Mouse (Mus musculus) testis, postnatal 14 days (tissue): ENCODE results near the gene Mgat5.

Experiments used
- DNase-seq: peaks from one replicate; pipeline ENCODE4 v3.0.0; 2021; ENCODE audit warnings: low spot score

The Mgat5 gene

DNA sequence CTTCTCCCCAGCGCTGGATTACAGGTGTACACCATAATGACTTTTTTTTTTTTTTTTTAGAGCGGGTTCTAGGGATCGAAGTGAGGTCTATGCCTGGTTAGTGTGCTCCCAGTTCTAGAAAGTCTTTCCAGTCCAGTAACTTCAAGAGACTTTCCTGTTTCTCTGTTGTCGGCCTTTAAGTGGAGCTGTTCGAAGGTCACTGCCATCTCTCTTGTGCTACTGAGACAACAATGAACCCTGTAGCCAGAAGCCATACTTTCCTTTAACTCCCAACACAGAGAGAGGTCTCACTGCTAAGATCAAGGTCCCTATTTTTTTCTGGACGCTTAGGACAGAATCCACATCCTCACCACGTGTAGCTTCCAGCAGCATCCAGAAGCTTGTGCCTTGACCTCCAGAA, 13.4 kb downstream of the Mgat5 start:
- no peak for DNase-seq

DNA sequence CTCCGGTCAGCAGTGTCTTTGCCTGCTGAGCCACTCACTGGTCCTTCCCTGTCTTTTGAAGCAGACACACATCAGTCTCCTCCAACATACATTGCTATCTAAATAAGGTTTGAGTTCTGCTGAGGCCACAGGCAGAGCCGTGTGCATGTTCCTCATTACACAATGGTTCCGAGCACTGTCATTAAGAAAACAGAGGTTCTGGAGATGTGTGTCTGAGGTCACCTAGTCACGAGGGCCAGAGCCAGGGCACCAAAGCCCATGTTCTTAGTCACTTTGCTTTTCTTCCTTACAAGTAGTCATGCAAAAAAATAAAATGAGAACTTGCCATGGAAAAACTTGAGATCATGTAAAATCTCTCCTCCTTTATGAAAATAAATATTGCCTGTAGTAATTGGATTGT, 14.3 kb downstream of the Mgat5 start:
- DNase-seq: no peak

DNA sequence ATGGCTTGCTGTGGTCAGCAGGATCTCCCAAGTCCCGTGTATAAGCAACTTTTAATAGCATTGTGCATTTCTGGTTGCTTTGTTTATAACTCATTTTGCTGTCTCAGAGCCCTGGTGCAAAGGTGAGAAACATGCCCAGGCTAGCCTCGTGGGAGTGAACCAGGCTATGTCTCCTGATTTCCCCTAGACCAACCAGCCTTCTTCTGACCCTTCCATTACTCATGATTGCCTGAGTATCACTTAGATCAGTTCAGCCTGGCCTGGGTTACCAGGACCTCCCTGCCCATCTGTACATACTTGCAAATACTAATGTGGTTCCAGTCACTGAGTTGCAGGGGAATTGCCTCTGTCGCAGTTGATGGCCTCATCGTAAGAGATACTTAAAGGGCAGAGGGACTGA, 14.8 kb downstream of the Mgat5 start:
- no peak for DNase-seq

DNA sequence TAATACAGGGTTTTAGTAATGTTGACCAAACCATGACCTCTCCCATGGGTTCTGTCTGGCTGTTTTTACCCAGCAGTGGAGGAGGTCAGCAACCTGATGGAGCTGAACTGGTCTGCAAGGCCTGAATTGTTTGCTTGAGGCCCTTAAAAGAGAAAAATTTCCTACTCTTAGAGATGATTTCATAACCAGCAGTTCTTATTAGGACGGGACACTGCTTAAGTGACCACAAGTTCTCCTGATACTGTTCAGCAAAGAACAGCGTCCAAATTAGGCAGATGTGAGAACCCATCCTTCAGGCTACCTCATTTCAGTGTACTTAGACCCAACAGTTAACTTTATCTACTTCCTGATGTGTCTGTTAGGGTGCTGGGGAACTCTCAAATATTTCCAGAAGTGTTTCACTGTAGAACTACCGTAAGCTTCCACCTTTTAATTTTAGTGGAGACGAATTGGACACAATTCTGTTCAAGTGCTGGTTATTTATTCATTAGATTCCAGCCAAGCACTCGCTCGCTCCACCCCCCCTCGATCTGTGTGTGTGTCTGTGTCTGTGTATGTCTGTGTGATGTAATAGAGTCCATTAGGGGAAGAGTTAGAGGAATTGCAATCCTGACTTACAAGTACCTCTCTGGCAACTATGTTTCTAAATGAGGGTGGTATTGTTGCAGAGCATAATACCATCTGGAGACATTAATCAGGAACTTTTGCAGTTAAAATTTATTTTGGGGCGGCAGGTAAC, 17.4 kb downstream of the Mgat5 start:
- DNase-seq: no peak

DNA sequence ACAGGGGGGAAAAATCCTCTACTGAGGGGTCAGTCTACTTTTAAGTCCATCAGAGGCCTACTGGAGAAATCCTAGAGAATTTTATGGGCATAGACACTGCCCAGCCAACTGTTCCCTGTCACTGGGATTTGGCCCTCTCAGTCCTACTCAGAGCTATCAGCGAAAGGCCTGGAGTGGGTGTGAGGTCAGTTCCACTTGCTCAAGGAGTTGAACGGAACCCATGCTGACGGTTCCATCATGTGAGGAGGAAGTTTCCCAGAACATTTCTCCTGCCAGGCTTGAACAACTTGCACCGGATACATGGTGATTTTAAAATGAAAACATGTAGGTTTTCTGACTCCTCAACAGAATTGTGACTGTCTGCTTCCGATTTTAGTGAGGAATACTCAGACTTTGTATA, 20.2 kb downstream of the Mgat5 start:
- DNase-seq: no peak

DNA sequence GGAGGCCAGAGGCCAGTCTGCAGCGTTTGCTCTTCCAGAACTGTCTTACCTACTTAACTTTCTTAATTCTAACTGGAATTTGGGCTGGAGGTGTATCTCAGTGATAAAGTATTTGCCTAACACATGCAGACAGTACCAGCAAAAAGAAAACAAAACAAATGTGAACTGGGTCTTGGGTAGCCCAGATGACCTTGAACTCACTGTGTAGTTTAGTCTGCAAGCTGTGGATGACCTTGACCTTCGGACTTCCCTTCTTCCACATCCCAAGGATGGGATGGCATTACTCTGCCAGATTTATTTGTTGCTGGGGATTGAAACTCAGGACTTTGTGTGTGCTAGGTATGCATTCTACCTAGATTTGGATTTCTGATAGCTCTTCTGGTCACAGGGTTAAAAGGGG, 24.2 kb downstream of the Mgat5 start:
- DNase-seq: no peak

DNA sequence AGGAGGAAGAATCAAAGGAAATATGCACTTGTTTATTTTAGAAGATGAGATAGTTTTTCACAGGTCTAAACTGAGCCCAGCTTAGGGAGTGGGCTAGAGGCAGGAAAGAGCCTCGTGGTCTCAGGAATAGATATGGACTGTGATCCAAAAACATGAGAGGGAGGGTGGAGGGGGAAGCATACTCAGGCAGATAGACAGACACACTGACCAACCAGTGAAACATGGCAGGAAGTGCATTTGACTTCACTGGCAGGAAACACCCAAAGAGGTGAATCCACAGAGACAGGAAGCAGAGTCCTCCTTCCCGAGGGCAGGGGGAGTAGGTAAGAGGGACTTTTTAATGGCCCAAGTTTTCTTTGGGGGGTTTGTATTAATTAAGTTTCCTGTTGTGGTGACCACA, 25.7 kb downstream of the Mgat5 start:
- no peak for DNase-seq

DNA sequence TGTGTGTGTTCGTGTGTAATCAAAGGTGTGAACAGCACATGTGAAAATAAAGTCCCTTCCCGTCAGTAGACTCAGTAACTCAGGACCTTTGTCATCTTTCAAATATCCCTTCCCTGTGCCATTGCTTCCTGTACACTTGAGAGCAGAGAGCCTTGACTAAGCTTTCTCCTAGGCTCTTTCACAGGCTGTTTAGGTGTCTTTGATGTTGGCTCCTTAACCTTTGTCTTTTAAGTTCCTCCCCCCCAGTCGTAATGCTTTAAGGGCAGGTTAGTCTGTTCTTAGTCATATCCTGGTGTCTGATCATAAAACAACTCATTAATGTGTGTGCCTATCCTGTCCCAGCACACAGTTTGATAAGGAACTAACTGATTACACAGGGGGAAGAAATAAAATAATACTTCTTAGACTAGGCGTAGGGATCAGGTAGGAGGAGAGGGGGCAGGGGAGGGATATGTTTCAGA, 28.4 kb downstream of the Mgat5 start:
- DNase-seq: no peak

DNA sequence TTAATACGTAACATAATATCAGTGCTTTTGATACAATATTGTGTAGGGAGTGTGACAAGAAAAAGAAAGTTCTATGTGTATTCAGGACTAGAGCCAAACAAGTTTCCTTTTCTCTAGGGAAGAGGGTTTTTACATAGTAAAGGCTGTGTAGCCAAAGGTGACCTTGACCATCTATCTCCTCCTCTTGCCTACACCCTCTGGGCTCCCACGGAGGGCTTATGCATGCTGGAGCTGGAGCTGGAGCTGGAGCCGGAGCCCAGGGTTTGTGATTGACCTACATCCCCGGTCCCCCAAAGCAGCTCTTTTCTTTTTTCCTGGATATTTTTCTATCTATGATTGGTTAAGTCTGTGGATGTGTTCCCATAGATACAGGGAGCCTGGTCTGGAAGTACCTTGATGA, 30.3 kb downstream of the Mgat5 start:
- DNase-seq: peak; percentile 74

DNA sequence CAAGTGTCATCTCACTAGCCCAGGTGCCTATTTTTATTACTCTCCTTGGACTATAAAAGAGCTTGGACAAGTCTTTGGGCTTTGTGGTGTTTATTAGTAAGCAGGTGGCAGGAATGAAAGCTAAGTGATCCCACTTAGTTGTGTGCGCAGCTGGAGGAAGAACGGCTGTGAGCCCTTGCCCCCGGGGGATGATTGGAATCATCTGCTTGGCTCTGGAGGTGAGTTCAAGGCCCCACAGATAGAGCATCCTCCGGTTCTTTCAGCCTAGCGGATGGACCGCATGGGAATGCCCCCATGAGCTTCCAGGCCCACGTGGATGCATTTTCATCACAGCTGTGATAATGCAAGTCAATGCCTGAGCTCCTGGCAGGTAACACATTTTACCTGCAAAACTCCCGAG, 31.6 kb downstream of the Mgat5 start:
- no peak for DNase-seq

DNA sequence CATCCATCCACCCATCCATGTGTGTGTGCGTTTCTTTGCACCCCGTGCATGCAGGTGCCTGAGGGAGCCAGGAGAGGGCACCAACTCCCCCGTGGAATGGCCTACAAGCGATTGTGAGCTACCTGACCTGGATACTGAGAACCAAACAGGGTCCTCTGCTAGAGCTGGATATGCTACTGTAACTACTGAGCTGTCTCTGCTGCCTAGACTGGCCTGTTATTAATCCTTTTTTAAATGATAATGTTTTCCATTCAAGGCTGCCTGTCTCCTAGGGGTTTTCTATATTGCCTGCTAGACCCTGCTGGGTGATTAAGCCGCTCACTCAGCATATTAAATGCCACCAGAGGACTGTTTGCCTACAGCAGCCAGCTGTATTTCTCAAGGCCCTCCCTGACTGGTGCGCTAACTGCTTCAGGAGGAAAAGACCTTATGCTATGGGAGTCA, 34.1 kb downstream of the Mgat5 start:
- no peak for DNase-seq

DNA sequence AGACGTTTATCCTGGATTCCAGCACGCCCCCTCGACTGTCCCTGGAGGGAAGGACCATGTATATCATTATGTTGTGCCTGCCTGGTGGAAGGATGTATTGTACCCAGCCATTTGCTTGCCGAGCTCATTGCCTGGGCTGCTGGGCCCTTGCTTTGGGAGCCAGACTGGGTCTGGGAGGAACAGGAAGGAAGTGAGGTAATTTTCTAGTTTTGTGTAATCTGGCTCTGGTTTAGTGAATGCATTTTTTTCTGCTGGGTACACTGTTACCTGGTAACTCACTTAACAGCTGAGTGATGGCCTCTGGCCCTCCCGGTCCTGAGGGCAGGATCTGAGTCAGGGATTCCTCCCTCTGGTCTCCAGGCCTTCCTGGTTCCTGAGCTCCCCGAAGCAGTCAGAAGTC, 35.1 kb downstream of the Mgat5 start:
- no peak for DNase-seq

DNA sequence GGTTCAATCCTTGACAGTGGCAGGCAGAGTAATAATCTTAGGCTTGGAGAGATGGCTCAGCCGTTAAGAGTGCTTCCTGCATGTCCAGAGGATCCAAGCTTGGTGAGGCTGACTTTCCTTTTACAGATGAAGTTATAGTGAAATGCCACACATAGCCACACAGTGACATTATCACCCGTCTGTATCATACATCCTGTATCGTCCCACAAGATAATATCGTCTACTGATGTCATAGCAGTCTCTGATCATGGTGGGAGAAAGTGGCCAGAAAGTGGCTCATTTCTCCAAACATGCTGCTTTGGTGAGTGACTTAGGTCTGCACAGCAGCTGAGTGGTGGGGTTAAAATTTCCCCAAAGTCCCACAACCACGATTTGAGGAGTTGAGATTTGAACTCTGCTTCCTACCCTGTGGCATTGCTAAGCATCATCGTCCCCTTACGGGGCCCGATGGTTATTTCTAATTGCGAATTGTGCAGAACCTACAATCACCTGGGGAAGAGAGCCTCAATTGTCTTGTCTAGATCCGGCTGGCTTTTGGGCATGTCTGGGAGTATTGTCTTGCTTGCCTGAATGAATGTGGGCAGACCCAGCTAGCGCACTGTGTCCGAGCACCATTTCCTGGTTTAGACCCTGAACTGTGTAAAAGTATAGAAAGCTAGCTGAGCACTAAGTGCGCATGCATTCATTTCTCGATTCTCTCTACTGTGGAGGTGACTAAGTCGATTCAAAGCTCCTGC, 37.5 kb downstream of the Mgat5 start:
- no peak for DNase-seq

DNA sequence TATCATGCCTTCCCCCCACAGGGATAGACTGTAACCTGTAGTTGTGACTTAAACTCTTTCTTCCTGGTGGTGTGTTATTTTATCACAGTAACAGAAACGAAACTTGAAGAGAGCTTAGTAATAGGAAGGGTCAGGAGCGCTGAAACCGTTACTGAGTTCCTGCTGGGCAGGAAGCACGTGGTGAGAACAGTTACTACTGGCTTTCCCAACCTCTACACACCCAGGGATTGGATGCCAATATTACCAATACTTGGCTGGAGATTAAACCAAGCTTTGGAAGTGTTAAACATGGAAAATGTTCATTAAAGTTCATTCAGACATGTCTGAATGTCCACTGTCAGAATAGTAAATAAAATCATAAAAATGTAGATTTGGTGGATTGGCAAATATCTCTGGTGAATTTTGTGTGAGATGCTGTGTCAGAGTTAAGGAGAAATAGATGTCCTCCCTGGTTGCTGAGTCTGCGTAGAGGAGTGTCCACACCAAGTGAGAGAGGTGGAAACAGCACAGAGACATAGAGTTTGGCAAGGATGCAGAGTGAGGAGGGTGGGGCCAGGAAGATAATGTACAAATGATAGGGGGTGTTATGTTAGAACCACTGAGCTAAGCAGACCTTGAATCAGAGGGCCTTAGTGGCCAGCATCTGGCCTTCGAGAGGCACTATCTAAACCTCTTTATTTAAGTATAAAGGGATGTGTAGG, 38.2 kb downstream of the Mgat5 start:
- DNase-seq: no peak

DNA sequence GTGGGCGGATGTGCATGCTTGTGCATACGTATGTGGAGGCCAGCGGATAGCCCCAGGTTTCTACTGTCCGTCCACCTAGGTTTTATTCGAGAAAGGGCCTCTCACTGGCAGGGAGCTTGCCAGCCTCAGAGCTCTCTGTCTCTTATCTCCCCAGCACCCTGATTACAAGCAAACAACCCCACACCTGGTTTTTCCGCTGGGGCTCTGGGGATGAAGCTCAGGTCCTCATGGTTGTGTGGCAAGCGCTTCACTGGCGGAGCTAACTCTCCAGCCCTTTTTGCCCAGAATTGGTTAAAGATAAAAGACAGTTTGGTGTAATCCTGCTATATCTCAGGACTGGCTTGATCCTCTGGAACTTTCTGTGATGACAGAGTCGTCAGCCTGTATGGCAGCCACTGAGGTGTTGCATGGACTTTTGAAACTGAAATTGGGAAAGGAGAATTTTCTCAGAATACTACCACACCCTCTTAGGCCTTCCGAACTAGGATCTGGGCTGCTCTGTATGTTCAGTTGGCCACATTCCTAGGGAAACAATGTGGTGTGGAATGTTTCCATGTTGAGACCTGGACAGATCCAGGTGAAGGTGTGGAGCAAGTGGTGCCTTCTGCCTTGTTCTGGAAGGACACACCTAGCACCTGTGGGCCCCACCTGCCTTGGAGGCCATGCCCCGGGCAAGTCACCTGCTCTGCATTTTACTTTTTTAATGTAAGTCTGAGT, 39.4 kb downstream of the Mgat5 start:
- DNase-seq: no peak

DNA sequence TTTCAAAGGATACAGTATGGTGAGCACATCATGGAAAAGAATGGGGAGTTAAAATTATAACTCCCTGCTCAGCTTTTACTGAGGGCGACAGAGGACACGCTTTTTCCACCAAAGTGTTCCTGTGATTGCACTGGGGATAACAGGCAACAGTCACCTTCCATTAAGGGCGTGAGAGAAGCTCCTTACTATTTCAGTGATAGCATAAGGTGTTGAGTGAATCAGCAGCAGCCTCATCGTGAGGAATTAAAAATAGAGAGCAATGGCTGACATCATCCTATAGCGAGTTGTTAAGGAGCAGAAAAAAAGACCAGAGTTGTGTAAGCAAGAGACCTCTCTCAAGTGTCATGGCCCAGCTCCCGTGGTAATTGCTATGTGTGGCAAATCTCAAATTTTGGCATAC, 41.3 kb downstream of the Mgat5 start:
- no peak for DNase-seq

DNA sequence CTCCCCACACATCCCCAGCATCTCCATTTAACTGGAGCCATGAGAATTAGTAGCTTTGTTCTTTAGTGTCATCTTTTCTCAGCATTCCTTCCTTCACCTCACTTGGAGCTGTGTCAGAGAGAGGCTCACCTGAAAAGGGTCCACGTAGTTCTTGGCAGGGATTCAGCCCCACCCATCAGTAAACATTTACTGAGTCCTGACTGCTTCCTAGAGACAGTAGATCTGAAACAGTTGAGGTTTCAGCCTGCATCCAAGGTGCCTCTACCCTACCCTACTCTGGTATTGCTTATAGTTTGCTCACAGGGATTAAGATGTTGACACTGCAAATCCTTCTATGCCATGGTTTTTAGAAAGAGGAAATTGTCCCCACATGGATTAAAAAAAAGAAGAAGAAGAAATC, 43.6 kb downstream of the Mgat5 start:
- DNase-seq: no peak

DNA sequence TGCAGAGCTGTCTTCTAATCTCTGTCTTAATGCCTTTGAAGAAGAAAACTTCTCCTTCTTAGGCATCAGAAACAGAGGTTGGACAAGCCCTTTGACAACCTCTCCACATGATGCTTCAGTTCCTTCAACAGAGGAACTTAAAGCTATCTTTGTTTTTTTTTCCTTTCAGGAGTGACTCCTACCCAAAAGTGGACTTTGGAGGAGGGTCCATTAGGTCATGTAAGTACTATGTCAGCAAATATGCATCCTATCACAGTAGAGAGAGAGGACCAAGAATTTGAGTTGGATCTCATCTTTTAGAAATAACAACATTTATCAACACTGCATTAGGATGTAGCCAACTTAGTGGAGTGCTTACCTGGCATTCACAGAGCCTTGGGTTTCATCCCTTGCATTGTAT, 44.8 kb downstream of the Mgat5 start:
- DNase-seq: no peak

DNA sequence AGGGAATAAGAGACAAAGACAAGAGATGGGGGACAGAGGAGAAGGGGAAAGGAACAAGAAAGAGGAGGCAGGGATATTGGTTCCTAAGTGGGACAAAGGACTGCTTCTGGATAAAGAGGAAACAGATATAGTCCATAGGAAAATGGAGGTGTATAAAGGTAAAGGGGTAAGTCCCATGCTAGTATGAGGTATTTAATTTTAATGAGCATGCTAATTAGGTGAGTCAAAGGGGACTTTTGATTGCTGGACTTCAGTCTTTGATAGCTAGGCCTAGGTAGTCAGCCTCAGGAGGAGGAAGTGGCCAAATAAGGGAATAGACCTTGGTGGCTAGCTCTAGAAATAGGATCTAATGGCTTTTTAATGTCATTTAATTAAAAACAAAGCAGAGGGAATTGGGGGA, 45.5 kb downstream of the Mgat5 start:
- no peak for DNase-seq

DNA sequence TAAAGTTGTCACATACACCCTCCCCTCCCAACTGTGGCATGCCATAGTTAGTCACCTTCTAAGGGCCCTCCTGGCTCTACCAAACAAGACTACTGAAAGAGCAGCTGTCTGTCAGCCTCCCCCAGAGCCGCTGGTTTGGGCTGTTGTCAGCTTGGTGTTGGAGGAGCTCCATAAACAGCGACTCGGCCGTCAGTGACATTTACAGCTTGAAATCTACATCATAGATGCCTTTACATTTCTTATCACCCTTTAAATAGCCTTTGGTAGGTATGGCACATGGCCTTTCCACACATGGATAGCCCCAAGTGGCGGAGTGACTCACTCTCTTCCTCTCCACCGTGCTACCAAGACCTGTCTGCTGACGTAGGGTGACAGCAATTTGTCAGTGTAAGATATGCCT, 46.9 kb downstream of the Mgat5 start:
- no peak for DNase-seq

DNA sequence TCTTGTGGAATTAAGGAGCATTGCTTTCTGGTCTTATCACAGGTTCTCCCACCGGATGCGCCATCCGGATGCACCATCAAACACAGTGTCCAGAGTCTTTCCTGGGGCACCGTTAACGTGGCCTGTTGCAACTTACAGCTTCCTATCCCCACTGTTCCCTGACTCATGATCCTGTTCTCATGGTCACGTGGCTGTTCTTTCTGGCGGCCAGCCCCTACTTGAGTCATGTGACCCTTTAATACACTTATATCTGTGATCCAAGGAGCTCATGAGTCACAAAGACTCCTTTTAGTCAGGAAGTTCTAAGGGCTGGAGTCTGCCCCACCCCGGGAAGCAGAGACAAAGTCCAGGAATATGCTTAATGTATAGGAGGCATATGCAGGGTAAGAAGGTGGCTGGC, 52.2 kb downstream of the Mgat5 start:
- no peak for DNase-seq

DNA sequence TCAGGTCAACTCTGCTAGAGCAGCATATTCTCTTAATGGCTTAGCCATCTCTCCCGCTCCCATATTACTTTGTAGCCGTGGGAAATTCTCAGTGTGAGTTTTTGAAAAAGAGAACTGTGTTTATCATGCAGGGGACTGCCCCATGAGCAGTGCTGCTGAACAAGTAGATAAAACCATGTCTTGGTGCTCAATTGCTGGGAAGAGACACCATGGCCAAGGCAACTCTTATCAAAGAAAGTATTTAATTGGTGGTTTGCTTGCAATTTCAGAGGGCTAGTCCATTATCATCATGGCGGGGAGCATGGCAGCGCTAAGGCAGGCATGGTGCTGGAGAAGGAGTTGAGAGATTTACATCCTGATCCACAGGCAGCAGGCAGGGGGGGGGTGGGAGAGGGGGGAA, 54.9 kb downstream of the Mgat5 start:
- no peak for DNase-seq

DNA sequence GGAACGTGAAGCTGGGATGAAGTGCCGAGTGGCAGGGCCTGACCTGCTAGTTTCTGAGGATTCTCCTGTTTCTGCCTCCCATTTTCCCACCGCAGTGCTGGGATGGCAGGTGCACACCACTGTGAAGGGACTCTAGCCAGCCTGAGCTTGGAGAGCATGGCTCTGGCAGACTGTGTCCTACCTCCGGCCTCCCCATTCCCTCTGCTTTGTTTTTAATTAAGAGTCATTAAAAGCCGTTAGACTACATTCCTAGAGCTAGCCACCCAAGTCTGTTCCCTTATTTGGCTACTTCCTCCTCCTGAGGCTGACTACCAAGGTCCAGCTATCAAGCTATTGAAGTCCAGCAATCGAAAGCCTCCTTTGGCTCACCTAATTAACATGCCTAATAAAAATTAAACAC, 56.2 kb downstream of the Mgat5 start:
- DNase-seq: no peak
